Mouse (Mus musculus) urinary bladder, postnatal 10 days (tissue): ENCODE results near the gene Hagh.

Experiments used
- DNase-seq: peaks from one replicate; pipeline ENCODE4 v3.0.0; 2022; ENCODE audit warnings: low spot score

Hagh gene

DNA sequence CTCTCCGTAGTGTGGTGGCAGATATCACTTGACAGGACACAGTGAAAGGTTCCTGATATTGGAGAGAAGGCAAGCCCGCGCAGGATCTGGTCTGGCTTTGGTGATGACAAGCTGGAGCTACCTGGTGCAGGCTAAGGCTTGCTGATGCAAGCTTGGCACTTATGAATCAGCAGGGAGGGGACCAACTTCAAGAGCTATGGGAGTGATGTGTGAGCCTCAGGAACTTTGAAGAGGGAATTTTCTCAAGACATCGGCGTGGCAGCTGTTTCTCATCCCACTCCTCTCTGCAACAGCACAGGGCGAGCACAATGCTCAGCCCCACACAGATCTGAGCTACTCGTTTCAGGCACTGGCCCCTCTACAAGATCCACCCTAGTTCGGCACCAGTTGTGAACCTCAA is at the start of gene Hagh:
Gene Hagh, plus strand, starts transcription at position 302 of the 400 bp plus-strand sequence.
- DNase-seq, result no peak

- no peak for DNase-seq
Observed at GRCm38 (mm10) chr17:24792190-24792589, 47.8 kb upstream of the Hagh start.

DNA sequence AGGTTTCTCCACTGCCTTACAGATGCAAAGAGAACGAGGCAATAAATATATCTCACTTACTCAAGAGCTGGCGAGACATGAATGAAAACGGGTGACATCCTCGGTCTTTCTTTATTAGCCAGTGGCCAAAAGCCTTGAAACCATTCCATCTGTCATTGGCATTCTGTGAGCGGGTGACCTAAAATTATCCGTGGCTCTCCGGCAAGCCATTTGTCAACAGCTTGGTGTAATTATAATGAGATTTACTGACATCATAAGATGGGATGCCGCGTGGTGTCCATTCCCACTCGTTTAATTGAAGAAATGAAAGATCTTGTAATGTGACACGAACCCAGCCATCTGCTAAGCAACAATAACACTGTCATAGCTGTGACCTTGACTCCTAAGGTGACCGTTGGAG is 45.2 kb upstream of the Hagh start:
- DNase-seq, result no peak

- DNase-seq, result no peak
Observed at GRCm38 (mm10) chr17:24796969-24797368, 43.0 kb upstream of the Hagh start.

- no peak for DNase-seq
Observed at GRCm38 (mm10) chr17:24798229-24798628, 41.7 kb upstream of the Hagh start.

DNA sequence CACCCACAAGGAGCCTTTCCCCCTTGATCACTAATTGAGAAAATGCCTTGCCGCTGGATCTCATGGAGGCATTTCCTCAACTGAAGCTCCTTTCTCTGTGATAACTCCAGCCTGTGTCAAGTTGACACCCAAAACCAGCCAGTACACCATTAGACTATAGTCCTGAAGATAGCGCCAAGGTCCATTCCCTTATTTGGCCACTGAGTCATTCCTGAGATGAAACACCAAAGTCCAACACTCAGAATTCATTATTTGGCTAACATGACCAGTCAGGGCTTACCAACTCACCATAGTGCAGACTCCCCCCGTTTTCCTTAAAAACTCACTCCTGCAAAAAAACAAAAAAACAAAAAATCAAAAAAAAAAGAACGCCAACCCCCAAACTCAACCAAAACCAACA is 40.5 kb upstream of the Hagh start:
- no peak for DNase-seq

DNA sequence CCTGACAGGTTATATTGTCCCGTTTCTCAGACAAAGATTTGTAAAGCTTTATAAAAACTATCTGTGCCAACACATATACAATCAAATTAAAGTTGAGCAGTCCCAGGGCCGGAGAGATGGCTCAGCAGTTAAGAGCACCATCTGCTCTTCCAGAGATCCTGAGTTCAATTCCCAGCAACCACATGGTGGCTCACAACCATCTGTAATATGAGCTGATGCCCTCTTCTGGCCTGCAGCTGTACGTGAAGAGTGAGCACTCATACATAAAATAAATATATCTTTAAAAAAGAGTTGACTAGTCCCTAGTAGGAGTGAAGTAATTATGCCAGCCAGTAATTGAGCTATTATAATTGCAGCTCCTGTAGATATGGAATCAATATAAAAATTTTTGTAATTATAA is 39.4 kb upstream of the Hagh start:
- no peak for DNase-seq

GRCm38 (mm10) chr17:24803952-24804951 is 35.7 kb upstream of the Hagh start, which contains the start of gene Meiob:
Gene Meiob (plus strand): TSS chr17:24804289.
- DNase-seq, result no peak

GRCm38 (mm10) chr17:24811211-24811610 is 28.7 kb upstream of the Hagh start:
- DNase-seq, result no peak

DNA sequence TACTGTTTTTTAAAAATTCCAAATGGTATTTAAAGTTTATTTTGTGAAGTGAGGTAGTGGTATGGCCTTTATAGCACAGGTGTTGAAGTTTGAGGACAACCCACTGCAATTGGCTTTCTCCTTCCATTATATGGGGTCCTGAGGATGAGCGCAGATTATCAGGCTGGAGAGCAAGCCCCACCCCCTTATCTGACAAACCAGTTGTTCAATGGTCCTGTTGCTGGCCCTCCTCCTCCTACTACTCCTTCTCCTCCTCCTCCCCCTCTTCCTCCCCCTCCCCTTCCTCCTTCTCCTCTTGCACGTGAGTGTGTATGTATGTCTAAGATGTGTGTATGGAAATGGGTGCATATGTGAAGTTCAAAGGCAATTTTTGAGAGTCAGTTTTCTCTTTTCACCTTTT is 27.7 kb upstream of the Hagh start:
- no peak for DNase-seq

GRCm38 (mm10) chr17:24815256-24815655 is 24.7 kb upstream of the Hagh start:
- DNase-seq, result no peak

GRCm38 (mm10) chr17:24817503-24817902 is 22.4 kb upstream of the Hagh start:
- no peak for DNase-seq

- no peak for DNase-seq
Observed at GRCm38 (mm10) chr17:24818172-24818571, 21.8 kb upstream of the Hagh start.

DNA sequence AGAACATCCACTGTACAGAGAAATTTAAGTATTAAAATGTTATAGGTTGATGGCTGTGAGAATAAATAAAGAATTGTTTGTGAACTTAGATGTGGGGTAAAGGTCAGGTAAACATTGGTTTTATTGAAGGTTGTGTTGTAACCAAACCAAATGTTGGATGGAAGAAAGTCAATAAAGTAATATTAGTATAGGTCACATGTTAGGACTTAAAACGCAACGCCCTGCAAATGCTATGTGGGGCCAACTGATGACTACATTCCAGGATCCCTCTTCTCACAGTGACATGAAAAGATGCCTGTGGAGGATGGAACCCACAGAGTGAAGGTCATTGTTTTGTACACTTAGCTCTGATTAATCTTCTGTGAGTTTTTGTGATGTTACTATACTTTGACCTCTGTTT is 20.5 kb upstream of the Hagh start:
- DNase-seq, result no peak

- no peak for DNase-seq
Observed at GRCm38 (mm10) chr17:24821351-24822280, 18.3 kb upstream of the Hagh start.

GRCm38 (mm10) chr17:24840341-24840740 is 398 bp downstream of the Hagh start:
- no peak for DNase-seq

DNA sequence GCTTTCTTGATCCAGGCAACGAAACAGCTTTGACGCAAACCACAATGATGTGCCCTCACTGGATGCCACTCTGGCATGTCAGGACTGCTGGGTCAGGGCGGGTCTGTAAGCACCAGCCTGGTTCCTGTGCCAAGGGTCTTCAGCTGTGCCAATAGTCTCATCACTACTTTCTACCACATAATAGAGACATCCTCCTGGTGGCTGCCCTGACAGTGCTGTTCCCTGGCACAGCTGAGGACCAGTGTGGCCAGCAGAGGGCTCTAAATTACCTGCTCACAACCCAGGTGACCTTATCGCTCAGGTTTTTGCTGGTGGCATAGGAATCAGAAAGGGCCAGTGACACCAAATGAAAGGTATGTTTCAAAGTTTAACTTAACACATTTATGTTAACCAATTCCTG is 1.2 kb downstream of the Hagh start:
- no peak for DNase-seq

- no peak for DNase-seq
Observed at GRCm38 (mm10) chr17:24842631-24843030, 2.7 kb downstream of the Hagh start.

DNA sequence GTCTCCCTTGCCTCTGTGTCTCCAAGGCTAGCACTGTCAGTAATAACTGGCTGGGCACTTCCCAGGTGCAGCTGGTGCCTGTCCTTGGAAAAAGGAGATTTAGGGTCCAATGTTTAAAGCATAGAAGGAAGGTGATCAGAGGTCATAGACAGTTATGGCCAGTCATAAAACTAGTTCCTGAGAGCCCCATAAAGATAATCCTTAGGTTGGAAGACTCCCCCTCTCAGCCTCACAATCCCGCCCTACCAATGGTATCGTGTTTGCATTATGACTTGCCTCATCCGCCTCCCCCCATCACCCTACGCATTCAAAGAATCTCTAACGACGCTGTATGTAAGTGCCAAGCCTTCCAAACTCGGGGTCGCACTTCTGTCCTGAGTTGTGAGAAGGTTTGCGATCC is 4.6 kb downstream of the Hagh start:
- no peak for DNase-seq

DNA sequence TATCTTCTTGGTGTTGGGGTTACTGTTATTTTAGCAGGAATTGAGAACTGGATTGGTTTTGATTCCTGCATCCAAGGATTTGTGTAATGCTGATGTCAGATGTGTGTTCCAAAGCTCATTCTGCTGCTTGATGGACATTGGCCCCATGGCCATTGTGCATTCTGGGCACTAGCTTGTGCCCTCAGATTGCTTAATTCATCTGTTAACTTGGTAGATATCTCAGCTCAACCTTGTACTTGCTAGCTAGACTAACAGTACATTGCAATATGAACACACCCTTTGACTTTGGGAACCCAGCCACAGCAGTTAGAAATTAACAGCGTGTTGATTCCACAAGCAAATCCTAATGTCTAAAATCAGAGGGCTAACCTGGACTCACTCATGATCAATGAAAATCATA is 7.4 kb downstream of the Hagh start:
- DNase-seq, result no peak

GRCm38 (mm10) chr17:24848600-24849031 is 8.7 kb downstream of the Hagh start:
- no peak for DNase-seq

DNA sequence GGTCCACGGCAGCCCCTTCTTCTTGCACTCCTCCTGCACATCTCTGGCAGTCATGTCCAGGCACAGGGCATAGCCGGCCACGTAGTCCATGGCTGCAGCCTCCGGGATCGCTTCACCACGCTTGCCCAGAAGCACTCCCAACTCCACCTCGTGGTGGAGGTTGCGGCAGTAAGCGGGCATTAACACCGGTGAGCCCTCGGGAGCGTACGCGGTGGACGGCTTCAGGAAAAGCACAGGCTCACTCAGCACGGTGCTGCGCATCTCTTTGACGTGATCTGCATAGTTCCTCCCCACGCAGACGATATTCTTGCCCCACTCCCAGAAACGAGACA is 9.8 kb downstream of the Hagh start:
- DNase-seq, result no peak
